Mouse (Mus musculus) stomach, embryonic 16.5 days (tissue): ENCODE data around the gene Irs1. TPM values are rescaled to one million over a fixed set of nuclear protein-coding genes. Genes with fewer than 3 reads are reported as not detected.

Experiments
- ATAC-seq: fragments of 200-750 bp; cut with Nextera tagmentation; 2 replicates; pipeline ENCODE4 v1.8.0; 2017; ENCODE audit warnings: moderate number of reproducible peaks, moderate TSS enrichment; ENCODE audit not compliant: insufficient read depth, low FRiP score
- H3K27ac ChIP-seq: fragments of 300-500 bp; sonication (generic); 2 replicates; pipeline ENCODE4 v1.5.1; 2014; ENCODE audit warnings: low read length
- H3K27me3 ChIP-seq: fragments of 300-500 bp; sonication (generic); 2 replicates; pipeline ENCODE4 v1.6.1; 2014; ENCODE audit warnings: low read length, control low read depth, mixed read lengths; ENCODE audit not compliant: control insufficient read depth, insufficient read depth
- H3K36me3 ChIP-seq: fragments of 300-500 bp; sonication (generic); 2 replicates; pipeline ENCODE4 v1.6.1; 2014; ENCODE audit warnings: low read length; ENCODE audit not compliant: control insufficient read depth, insufficient read depth
- H3K4me1 ChIP-seq: fragments of 300-500 bp; sonication (generic); 2 replicates; pipeline ENCODE4 v1.6.1; 2014; ENCODE audit warnings: low read length, control low read depth, mixed read lengths; ENCODE audit not compliant: control insufficient read depth, insufficient read depth
- H3K4me2 ChIP-seq: fragments of 300-500 bp; sonication (generic); 2 replicates; pipeline ENCODE4 v1.6.1; 2014; ENCODE audit warnings: low read depth, low read length, mixed read lengths
- H3K4me3 ChIP-seq: fragments of 300-500 bp; sonication (generic); replicated peaks from 2 replicates; pipeline ENCODE4 v1.5.1; 2014; ENCODE audit warnings: mild to moderate bottlenecking, low read length
- H3K9ac ChIP-seq: fragments of 300-500 bp; sonication (generic); 2 replicates; pipeline ENCODE4 v1.6.1; 2014; ENCODE audit warnings: low read length
- H3K9me3 ChIP-seq: fragments of 300-500 bp; sonication (generic); replicated peaks from 2 replicates; pipeline ENCODE4 v1.6.1; 2016; ENCODE audit warnings: low read length, control low read depth; ENCODE audit not compliant: control insufficient read depth
- WGBS: fragments of 180-500 bp; shearing (Covaris S2); extraction: QIAGEN DNeasy Blood & Tissue Kit; methylation state at CpG from one replicate; pipeline ENCODE4 v1.1.7; 2014; 5-methylcytosine and 5-hydroxymethylcytosine counted together
- polyA plus RNA-seq: library from polyadenylated mRNA; unstranded; fragments of >200 nt; fragmentation: Nextera tagmentation; extraction: Ambion mirVana; gene quantifications from 2 replicates; pipeline ENCODE4 v1.2.1, GENCODE M21; 2015

The Irs1 gene
- polyA plus RNA-seq, 1 experiment from 2014 or later, result 5.9 TPM

DNA sequence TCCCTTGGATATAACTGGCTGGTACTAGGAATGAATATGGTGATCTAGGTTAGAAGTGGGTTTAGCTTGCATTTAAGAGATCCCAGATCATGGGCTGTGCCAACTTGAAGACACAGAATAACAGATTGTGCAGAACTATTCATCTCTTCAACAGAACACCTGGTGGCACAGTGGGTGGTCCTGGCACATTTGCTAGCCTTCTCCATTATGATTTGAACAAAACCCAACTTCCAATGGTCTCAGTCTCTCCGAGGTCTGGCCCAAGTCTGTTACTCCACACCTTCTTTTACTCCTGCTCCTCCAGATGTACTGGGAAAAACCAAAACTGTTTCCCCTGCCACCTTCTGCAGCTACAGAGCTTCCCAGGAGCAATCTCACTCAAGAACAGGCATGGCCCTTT is 28.9 kb downstream of the Irs1 start:
- 55% methylated on average over 1 of the region's 1 CpGs for WGBS
- Histone ChIP-seq H3K9ac (no peak overlapping the region), H3K27ac (no peak overlapping the region), H3K4me2 (no peak overlapping the region), H3K36me3 (no peaks in the 10 kb centered on the region), H3K4me1 (peaks cover 9% of the 10 kb centered on the region), H3K4me3 (no peak overlapping the region), H3K9me3 (no peaks in the 10 kb centered on the region), H3K27me3 (no peaks in the 10 kb centered on the region)
- ATAC-seq, result no peak

GRCm38 (mm10) chr1:82261638-82262037 is 29.6 kb downstream of the Irs1 start:
- no peaks in the 10 kb centered on the region for H3K9me3 ChIP-seq
- H3K9ac ChIP-seq, result no peak overlapping the region
- 80% methylated on average over 5 of the region's 5 CpGs for WGBS
- H3K27me3 ChIP-seq, result no peaks in the 10 kb centered on the region
- no peak overlapping the region for H3K4me3 ChIP-seq
- ATAC-seq, result no peak
- H3K4me2 ChIP-seq, result no peak overlapping the region
- peaks cover 10% of the 10 kb centered on the region for H3K4me1 ChIP-seq
- no peaks in the 10 kb centered on the region for H3K36me3 ChIP-seq
- no peak overlapping the region for H3K27ac ChIP-seq

DNA sequence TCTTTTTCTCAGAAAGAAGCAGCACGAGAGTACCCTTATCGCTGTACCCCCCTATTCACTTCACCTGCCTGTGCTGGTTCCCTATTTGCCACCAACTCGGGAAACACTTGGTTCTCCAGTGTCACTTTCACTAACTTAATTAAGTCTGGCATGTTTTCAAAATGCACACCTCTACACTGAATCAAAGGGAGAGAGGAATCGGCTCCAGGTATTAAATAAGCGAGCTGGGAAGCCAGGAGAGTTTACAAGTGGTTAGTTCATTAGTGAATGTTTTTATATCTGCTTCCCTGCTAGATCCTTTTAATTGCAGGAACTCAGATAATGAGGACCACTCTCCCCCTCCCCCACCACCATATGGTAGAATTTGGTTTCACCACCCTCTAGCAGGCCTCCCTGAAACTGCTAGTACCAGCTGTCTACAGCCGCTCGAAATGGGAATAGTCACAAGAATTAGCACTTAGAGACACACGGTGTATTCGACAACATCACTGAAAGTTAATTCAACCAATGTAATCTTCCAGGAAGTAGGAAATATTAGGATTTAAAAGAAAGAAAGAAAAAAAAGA is 30.1 kb downstream of the Irs1 start:
- no peaks in the 10 kb centered on the region for H3K27me3 ChIP-seq
- H3K4me1 ChIP-seq, result peaks cover 10% of the 10 kb centered on the region
- no peak overlapping the region for H3K27ac ChIP-seq
- ATAC-seq, result no peak
- 66% methylated on average over 9 of the region's 9 CpGs for WGBS
- H3K36me3 ChIP-seq, result no peaks in the 10 kb centered on the region
- H3K9ac ChIP-seq, result no peak overlapping the region
- no peak overlapping the region for H3K4me3 ChIP-seq
- H3K9me3 ChIP-seq, result no peaks in the 10 kb centered on the region
- no peak overlapping the region for H3K4me2 ChIP-seq

GRCm38 (mm10) chr1:82260055-82260454 is 31.2 kb downstream of the Irs1 start:
- Histone ChIP-seq H3K9me3 (no peaks in the 10 kb centered on the region), H3K27ac (no peak overlapping the region), H3K36me3 (no peaks in the 10 kb centered on the region), H3K9ac (no peak overlapping the region), H3K4me2 (no peak overlapping the region), H3K4me1 (peaks cover 10% of the 10 kb centered on the region), H3K27me3 (no peaks in the 10 kb centered on the region), H3K4me3 (no peak overlapping the region)
- ATAC-seq, result no peak
- WGBS, result 70% methylated on average over 3 of the region's 3 CpGs

- Histone ChIP-seq H3K27ac (peak overlapping the region; percentile 25; the same call in 1 of the 2 replicates), H3K36me3 (no peaks in the 10 kb centered on the region), H3K4me1 (peaks cover 10% of the 10 kb centered on the region), H3K9ac (no peak overlapping the region), H3K4me2 (no peak overlapping the region), H3K4me3 (no peak overlapping the region), H3K9me3 (no peaks in the 10 kb centered on the region), H3K27me3 (no peaks in the 10 kb centered on the region)
- ATAC-seq, result no peak
- 36% methylated on average over 7 of the region's 7 CpGs for WGBS
These were observed 32.9 kb downstream of the Irs1 start for GRCm38 (mm10) chr1:82258331-82258730.

DNA sequence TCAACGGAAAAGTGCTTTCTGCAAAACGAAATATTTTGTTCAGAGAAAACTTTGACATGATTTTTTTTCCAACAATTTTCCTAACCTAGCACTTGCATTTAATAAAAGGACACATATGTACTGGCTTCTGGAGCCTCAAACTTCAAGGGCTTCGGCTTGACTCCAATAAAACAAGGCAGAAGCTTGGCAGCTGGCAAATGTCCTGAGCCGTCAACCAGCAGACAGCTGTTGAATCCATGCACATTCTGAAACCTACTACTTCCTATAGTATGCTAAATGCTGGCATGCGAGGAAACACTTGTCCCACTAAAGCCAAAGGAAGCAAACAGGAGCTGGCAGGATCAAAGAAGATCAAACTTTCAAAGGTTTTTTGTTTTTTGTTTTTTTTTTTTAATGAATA is 33.8 kb downstream of the Irs1 start:
- H3K36me3 ChIP-seq, result no peaks in the 10 kb centered on the region
- WGBS, result 32% methylated on average over 5 of the region's 5 CpGs
- H3K4me3 ChIP-seq, result no peak overlapping the region
- no peaks in the 10 kb centered on the region for H3K9me3 ChIP-seq
- no peak overlapping the region for H3K4me2 ChIP-seq
- H3K9ac ChIP-seq, result no peak overlapping the region
- no peaks in the 10 kb centered on the region for H3K27me3 ChIP-seq
- peaks cover 10% of the 10 kb centered on the region for H3K4me1 ChIP-seq
- ATAC-seq, result no peak
- H3K27ac ChIP-seq, result no peak overlapping the region

DNA sequence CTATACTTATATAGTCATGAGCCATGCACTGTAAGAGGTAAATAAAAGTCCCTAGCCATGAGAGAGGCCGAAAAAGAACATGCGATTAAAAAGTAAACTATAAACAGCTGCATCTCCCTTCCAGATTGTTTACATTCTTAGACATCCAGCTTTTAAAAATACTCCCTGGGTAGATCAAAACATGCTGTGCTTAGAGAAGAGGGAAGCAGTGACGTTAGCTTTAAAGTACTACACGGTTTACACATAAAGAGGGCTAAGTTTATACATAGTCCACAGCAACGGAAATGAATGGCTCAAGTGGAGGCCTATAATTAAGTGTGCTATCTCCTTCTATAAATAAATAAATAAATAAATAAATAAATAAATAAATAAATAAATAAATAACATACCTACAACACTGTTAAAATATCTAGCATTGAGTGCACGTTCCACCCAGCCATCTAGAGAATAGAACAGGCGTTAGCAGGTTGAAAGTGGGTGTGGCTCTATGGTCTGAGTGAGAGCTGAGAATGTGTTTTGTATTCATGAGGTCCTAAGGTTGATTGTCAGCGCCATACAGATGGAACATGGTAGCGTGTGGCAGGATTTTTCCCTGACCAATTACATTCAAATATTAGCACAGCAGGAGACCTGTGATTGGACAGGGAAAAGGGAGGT is 37.3 kb downstream of the Irs1 start:
- no peak overlapping the region for H3K4me3 ChIP-seq
- no peaks in the 10 kb centered on the region for H3K9me3 ChIP-seq
- peak; percentile 25; the same call in 1 of the 2 replicates for ATAC-seq
- H3K27ac ChIP-seq, result 0 out of 2 replicates have a peak overlapping the region, but pooled peaks have one; percentile 22
- H3K4me1 ChIP-seq, result peaks cover 10% of the 10 kb centered on the region
- WGBS, result 66% methylated on average over 9 of the region's 9 CpGs
- no peaks in the 10 kb centered on the region for H3K27me3 ChIP-seq
- H3K36me3 ChIP-seq, result no peaks in the 10 kb centered on the region
- H3K9ac ChIP-seq, result no peak overlapping the region
- no peak overlapping the region for H3K4me2 ChIP-seq

DNA sequence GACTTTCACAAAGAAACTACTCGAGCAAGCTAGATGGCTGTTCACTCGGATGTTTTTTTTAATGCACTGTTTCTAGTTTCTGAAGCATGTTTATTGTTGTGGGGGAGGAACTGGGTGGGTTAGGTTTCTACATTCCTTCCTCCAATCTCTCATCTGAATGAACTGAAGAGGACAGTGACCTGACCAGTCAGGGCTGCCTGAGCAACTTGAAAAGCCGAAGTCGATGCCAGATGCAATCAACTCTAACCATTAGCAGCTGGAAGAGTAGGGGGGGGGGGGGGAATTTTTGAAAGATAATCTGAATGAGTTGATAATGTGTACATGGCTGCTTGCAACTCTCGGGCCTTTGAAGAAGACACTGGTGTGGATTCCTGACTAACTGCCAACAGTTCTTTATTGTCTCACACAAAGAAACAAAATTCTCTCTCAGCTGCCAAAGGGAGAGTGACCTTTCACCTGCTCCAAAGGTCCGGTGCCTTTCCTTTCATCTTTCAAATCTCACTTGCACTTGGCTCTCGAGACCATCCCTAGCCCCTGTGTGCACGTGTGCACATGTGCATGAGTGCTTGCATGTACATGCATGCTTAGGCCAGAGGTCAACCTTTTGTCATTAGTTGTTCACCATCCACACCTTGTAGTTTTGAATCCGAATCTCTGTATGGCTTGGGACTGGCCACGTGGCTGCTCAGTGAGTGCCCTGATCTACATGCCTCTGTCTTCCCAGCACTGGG is 43.8 kb downstream of the Irs1 start:
- no peak for ATAC-seq
- 59% methylated on average over 10 of the region's 10 CpGs for WGBS
- H3K36me3 ChIP-seq, result no peaks in the 10 kb centered on the region
- H3K27ac ChIP-seq, result no peak overlapping the region
- H3K4me1 ChIP-seq, result no peaks in the 10 kb centered on the region
- H3K27me3 ChIP-seq, result no peaks in the 10 kb centered on the region
- H3K4me3 ChIP-seq, result no peak overlapping the region
- H3K9ac ChIP-seq, result no peak overlapping the region
- no peaks in the 10 kb centered on the region for H3K9me3 ChIP-seq
- no peak overlapping the region for H3K4me2 ChIP-seq

DNA sequence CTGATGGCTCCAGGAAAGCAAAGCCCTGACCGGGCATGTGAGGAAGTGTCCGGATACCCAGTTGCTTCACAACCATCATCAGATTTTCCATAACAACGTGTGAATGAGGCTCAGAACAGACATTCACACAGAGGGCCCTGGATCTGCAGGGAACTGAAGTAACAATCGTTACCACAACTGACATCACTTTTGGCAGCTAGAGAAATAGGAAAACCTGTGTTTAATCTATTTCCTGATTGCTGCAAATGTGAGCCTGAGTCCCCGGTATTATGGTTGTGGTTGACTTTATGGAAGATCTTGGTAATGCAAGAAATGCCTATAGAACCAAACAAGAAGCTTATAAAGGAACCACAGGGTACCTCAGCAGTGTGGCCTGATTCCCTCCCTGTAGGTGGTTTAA is 46.2 kb downstream of the Irs1 start:
- Histone ChIP-seq H3K9ac (no peak overlapping the region), H3K27me3 (no peaks in the 10 kb centered on the region), H3K27ac (no peak overlapping the region), H3K4me1 (no peaks in the 10 kb centered on the region), H3K36me3 (no peaks in the 10 kb centered on the region), H3K4me3 (no peak overlapping the region), H3K9me3 (no peaks in the 10 kb centered on the region), H3K4me2 (no peak overlapping the region)
- ATAC-seq, result no peak
- WGBS, result 82% methylated on average over 5 of the region's 5 CpGs
